Mouse (Mus musculus) cerebellum, adult 2 months (tissue): ENCODE measurements around the gene Nubp1.

Source experiments
- CTCF ChIP-seq: fragments of 200-500 bp; IDR thresholded peaks from 2 replicates; pipeline ENCODE4 v1.5.1; 2011; ENCODE audit warnings: low read depth, mild to moderate bottlenecking, control low read depth, low read length, moderate library complexity, borderline replicate concordance; ENCODE audit not compliant: insufficient read depth
- POLR2A ChIP-seq: fragments of 200-500 bp; IDR thresholded peaks from 2 replicates; pipeline ENCODE4 v1.6.1; 2011; ENCODE audit warnings: low read length, control low read depth, borderline replicate concordance; ENCODE audit not compliant: insufficient read depth

GRCm38 (mm10) chr16:10377286-10377685 lies 34.5 kb upstream of the Nubp1 start:
- TF ChIP-seq CTCF, result no peak
- no peak for TF ChIP-seq POLR2A
